Mouse (Mus musculus) cerebellum, adult 8-10 months (tissue): ENCODE results near the gene Gm21987.

Source experiments
- DNase-seq: peaks from one replicate; pipeline ENCODE4 v3.0.0; 2022

Gene Gm21987

DNA sequence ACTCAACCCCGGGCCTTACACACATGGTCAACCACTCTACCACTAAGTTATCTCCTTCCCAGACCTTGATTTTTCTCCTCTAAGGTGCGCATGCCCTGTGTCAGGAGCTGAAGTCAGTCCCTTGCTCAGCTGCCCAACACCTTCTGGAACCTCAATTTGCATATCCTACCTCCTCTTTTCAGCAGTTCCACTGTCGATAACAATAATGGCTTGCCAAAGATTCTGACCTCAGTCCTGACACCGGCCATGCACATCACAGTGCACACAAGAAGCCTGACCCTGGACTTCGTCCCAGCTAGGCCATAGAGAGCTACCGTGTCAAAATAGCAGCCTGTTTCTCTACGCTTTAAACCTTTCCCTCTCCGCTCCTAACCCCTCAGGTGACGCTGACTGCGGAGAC is 26.6 kb downstream of the Gm21987 start:
- no peak for DNase-seq

DNA sequence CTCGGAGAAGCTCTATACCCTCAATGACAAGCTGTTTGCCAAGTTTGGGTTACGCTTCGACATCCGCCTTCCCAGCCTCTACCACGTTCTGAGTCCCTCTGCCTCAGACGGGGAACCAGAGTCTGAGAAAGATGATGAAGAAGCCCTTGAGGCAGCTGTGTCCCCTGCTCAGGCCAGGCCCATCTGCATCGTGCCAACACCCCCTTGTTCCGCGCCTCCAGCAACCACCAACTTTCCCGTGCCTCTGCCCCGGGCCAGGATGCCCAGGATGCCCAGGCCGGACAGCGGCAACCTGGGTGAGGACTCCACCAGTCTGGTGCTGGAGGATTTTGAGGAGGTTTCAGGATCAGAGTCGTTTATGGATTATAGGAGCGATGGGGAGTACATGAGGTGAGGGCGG is 27.1 kb downstream of the Gm21987 start:
- no peak for DNase-seq

- DNase-seq: no peak
Observed at GRCm38 (mm10) chr16:38374379-38375140, 27.7 kb downstream of the Gm21987 start.

DNA sequence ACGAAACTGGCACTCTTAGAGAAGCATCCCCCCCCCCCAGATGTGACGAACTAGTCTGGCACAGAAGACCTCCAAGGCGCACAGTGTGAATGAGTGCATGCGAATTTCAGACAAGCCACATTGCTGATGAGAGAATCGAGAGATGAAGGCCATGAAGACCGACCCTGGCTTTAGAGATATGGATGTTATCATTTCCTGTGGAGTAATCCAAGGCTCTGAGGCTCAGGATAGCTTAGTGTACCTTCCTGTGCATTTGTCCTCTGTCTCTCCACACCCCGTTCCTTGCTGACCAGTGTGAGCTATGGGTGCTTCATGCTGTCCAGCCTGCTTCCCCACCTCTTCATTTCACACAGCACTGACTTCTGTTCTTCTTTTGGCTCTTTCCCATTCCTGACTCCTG is 28.3 kb downstream of the Gm21987 start:
- DNase-seq: no peak

DNA sequence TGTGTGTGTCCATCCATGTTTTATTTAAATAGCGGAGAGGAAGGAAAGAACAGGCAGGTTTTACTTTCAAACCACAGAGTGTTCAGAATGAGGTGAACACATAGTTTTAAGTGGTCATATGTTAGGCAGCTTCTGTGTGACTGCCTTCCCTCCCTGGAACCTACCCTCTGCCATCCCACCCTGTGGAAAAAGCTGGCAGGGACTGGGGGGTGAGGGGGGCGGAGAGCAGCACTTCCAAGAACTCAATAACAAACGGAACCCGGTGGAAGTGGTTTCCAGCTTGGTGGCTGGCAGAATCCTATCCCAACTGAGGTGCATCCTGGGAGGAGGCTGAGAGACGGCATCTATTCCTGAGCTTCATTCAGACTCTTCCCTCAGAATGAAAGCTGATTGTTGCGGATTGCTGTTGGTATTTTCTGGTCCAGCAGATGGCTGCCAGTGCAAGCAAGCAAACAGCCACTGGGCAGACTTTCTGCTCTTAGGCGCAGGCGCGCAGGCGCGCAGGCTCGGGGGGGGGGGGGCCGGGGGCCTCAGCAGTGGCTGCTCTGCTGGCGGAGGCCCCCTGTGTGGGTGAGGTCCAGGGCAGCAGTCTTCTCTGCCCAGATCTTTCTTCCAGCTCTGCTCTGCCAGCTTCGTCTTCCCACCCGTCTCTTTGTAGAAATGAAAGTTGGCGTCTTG is 29.5 kb downstream of the Gm21987 start:
- peak; percentile 57 for DNase-seq

DNA sequence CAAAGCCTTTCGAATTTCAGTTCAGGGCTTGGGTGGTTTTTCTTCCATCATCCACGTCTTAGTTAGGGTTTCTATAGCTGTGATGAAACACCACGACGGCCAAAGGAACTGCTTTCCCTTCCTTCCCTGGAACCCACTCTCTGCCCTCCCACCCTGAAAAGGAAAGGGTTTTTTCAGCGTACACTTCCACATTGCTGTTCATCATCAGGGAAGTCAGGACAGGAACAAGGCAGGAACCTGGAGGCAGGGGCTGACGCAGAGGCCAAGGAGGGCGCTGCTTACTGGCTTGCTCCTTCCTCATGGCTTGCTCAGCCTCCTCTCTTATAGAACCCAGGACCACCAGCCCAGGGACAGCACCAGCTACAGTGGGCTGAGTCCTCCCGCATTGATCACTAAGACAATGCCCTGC is 30.0 kb downstream of the Gm21987 start:
- DNase-seq: no peak

DNA sequence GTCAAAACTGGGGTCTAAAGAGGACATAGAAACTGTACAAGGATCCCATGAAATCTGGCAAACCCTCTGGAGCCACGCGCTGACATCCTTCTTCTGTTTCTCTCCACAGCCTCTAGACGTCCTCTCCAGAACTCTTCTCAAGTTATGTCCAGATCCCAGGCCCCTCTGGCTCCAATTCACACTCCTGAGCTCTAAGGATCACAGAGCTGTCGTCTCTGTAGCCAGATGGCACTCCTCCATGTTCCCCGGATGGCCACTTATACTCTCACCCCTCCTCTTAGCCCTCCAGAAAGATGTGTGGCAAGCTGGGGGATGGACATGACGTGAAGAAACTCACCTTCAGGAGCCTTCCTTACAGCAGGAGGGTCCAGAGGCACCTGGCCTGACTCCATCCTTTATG is 30.7 kb downstream of the Gm21987 start:
- no peak for DNase-seq

DNA sequence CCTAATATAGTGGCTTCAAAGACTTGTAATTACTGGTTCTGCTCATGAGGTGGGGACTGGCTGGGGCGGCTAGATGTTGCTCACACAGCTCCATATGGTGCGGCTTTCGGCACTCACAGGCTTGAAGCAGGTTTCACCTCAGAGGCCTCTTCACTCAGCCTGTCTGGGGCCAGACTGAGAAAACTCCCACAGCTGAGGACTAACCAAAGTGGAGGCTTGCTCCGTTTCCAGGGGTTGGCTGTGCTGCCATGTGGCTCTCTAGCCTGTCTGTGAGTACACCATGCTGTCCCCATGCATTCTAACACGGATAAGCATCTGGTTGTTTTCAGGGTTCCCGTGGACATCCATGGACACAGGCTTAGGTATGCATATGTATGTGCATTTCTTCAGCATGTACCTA is 31.8 kb downstream of the Gm21987 start:
- DNase-seq: no peak

- no peak for DNase-seq
Observed at GRCm38 (mm10) chr16:38379088-38379487, 32.2 kb downstream of the Gm21987 start.

DNA sequence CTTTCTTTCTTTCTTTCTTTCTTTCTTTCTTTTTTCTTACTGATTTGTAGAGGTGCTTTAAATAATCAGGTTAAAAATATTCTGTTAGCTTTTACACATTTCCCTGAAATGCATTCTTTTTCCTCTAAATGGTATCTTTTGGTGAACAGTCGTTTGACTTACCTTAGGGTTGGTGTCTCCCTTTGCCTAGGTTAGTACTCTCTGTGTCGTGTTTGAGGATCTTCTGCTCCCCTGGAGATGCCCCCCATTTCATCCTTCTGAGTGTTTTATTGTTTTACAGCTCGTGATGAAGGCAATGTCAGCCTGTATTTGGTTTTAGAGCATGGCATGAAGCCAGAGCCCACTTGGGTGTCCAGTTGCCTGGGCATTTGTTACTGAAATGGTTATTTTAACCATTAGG is 32.7 kb downstream of the Gm21987 start:
- no peak for DNase-seq

DNA sequence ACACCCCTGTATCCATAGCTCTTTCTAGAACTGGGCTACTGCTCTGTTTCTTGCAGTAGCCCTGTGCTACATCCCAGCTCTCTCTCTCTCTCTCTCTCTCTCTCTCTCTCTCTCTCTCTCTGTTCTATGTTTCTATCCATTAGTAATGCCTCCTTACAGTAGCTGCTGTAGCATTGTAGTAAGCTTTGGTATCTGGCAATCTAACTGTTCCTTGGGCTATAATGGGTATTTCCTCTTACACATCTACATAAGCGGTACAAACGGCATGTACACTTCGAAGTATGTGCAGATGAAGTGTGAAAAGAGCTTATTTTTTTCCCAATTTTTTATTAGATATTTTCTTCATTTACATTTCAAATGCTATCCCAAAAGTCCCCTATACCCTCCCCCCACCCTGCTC is 33.1 kb downstream of the Gm21987 start:
- DNase-seq: no peak

GRCm38 (mm10) chr16:38383683-38384082 is 36.8 kb downstream of the Gm21987 start:
- no peak for DNase-seq

GRCm38 (mm10) chr16:38385184-38385634 is 38.4 kb downstream of the Gm21987 start:
- DNase-seq: no peak

DNA sequence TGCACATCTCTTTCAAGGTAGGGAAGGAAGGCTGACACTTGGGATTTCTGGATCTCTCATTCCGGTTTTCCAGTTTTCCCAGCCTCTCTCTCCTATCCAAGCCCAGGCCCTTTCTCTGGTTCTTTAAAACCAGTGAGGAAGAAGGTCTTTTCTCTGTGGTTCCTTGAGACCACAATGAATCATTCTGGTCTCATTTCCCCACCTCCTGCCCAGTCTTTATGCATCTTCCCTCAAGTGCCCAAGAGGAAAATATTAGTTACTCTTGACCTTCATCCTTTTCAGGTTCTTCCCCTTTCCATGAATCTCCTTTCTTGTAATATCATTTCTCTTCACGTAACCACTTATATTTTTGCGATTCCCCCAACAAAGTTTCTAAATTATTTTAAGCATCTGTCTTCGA is 38.9 kb downstream of the Gm21987 start:
- no peak for DNase-seq

- DNase-seq: no peak
Observed at GRCm38 (mm10) chr16:38387389-38387788, 40.5 kb downstream of the Gm21987 start.

DNA sequence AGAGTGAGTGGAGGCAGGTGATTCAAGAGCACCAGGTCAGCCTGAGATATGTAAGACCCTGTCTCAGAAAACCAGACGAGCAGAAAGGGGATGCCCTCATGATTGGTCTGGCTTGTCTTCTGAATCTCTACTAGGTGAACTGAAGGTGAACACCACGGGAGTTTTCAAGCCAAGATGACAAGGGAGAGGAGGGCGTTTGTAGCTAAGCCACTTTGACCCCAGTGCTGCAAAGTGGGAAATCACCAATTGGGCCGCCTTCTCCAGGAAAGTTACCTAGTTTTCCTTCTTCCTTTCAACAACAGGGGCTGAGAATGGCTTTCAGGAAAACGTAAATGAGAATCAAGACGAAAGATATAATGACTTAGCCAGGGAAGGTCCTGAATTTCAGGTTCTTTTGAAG is 41.9 kb downstream of the Gm21987 start:
- no peak for DNase-seq

GRCm38 (mm10) chr16:38389284-38389893 is 42.5 kb downstream of the Gm21987 start:
- no peak for DNase-seq

DNA sequence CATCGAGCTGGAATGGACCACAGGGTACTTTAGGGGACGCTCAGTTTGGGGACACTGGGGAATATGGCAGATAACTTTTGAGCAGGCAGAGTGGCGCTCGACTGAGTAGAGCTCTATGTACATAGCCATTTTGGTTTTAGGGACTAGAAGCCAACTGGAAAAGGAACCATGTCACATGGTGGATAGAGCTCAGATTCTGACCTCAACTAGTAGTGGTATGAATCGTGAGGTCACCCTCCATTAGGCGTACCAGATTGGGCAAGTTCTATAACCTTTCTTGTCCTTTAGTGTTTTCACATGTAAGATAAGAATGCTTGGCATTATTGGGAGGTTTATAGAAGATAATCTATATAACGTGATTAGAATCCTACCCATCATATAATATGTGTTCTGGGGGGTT is 43.5 kb downstream of the Gm21987 start:
- DNase-seq: no peak

DNA sequence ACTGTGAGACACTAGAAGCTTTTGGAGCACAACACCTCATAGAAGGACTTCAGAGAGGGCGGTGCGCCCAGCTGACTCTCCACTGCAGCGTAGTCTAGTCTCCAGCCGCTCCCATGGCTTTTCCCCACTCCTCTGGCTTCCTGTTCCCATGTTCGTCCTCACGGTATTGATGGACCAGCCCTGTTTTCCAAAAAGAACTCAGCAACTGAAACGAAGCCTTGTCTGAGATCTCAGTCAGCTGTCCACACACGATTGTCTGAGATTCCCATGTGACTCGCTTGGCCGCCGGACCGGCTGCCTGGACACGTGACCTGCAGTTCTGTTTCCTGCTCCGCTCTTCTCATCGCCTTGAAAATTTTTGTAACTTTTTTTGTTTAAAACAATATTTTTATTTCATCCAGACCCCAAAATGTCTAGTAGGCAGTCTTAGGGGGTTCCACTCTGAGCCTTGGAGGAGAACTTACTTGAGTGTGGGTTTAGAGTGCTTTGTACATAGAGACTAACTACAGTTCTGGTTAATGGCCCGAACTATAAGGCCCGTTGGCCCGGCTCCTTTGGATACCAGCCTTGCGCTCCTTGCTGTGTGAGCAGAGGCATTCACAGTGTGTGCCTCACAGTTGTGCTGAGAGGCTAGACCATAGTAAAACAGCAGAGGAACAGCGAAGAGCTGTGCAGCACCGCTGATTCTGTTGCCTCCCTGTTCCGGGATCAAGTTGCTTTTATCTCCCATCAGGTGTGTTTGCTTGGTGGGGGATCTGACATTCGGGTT is 45.5 kb downstream of the Gm21987 start:
- no peak for DNase-seq

GRCm38 (mm10) chr16:38394191-38394618 is 47.4 kb downstream of the Gm21987 start:
- DNase-seq: no peak

GRCm38 (mm10) chr16:38395060-38395730 is 48.4 kb downstream of the Gm21987 start:
- no peak for DNase-seq

- DNase-seq: peak; percentile 30
Observed at GRCm38 (mm10) chr16:38396155-38396554, 49.3 kb downstream of the Gm21987 start.

GRCm38 (mm10) chr16:38398266-38398665 is 51.4 kb downstream of the Gm21987 start:
- DNase-seq: no peak
